Mouse (Mus musculus): Measurements from ENCODE around the gene Prkag2. TPM values are rescaled to one million over a fixed set of nuclear protein-coding genes. Genes with fewer than 3 reads are reported as not detected.

Prkag2 gene
- polyA plus RNA-seq, 1 experiment from 2014 or later, result 109 TPM

DNA sequence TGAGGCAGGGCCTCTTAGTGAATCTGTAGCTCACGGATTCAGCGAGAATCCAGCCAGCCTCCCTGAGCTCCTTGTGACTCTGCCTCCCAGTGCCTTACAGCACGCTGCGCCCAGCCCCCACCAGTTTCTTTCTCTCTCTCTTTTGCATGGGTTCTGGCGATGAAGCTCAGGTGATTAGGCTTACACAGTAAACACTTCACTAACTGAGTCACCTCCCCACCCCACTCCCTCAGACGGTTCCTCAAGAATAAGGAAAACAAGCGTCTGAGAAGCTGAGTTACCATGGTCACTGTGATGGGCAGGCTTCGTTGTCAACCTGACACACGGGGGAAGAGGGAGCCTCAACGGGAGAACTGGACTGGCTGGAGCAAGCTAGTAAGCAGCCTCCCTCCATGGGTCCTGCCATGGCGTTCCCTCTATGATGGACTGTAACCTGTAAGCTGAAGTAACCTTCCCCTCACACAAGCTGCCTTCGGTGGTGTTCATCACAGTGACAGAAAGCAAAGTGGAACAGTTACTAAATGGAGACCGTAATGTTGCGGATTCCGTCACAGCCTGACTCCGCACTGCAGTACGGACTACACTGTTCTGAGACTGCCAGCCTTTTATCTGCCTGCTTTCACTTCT lies 37.8 kb downstream of the Prkag2 start:
- 39% methylated on average over 17 of the region's 17 CpGs for WGBS
- no peaks in the 10 kb centered on the region for H3K27me3 ChIP-seq (replicated peaks; ENCODE audit: control insufficient read depth, insufficient read depth, low read length)
- H3K4me2 ChIP-seq (ENCODE audit: low read length), result no peak overlapping the region
- H3K4me1 ChIP-seq (replicated peaks; ENCODE audit: control insufficient read depth, insufficient read depth, low read length), result peaks cover 17% of the 10 kb centered on the region
- no peak overlapping the region for H3K27ac ChIP-seq (ENCODE audit: low read length)
- H3K9ac ChIP-seq (replicated peaks; ENCODE audit: low read depth, low read length), result no peak overlapping the region
- no peaks in the 10 kb centered on the region for H3K36me3 ChIP-seq (ENCODE audit: control insufficient read depth, insufficient read depth)
- ATAC-seq, result no peak
- no peak overlapping the region for H3K4me3 ChIP-seq (replicated peaks; ENCODE audit: low read length)
- H3K9me3 ChIP-seq (ENCODE audit: control insufficient read depth, low read length), result no peaks in the 10 kb centered on the region

GRCm38 (mm10) chr5:25058853-25059741 lies 41.3 kb downstream of the Prkag2 start:
- peak; percentile 51 for ATAC-seq
- no peaks in the 10 kb centered on the region for H3K27me3 ChIP-seq (replicated peaks; ENCODE audit: control insufficient read depth, insufficient read depth, low read length)
- H3K9me3 ChIP-seq (ENCODE audit: control insufficient read depth, low read length), result no peaks in the 10 kb centered on the region
- H3K4me3 ChIP-seq (replicated peaks; ENCODE audit: low read length), result no peak overlapping the region; the same call in 1 of the 2 replicates
- 17% methylated on average over 21 of the region's 21 CpGs for WGBS
- peaks cover 14% of the 10 kb centered on the region for H3K4me1 ChIP-seq (replicated peaks; ENCODE audit: control insufficient read depth, insufficient read depth, low read length)
- H3K9ac ChIP-seq (replicated peaks; ENCODE audit: low read depth, low read length), result peak overlapping the region; percentile 9; the same call in 1 of the 2 replicates
- H3K4me2 ChIP-seq (ENCODE audit: low read length), result peak overlapping the region; percentile 40
- no peak overlapping the region for H3K27ac ChIP-seq (ENCODE audit: low read length)
- no peaks in the 10 kb centered on the region for H3K36me3 ChIP-seq (ENCODE audit: control insufficient read depth, insufficient read depth)

DNA sequence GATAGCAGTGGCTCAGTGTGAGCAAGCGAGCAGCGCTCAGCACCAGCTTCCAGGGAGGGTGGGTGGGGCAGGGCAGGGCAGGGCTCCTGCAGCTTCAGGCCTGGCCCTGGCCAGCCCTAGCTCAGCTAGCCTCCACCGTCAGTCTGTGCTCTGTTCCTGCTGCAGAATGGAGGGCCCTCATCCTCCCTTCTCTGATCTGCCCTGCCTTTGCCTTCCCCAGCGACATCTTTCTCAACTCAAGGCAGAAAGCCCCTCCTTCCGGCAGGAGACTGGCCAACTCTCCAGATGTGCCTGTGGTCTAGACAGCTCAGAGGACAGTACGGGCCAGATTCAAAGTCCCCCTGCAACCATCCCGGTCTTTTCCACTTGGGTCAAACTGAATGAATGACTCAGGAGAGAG lies 42.0 kb downstream of the Prkag2 start:
- H3K36me3 ChIP-seq (ENCODE audit: control insufficient read depth, insufficient read depth), result no peaks in the 10 kb centered on the region
- no peak overlapping the region for H3K27ac ChIP-seq (ENCODE audit: low read length)
- no peak overlapping the region for H3K4me2 ChIP-seq (ENCODE audit: low read length)
- no peak overlapping the region for H3K9ac ChIP-seq (replicated peaks; ENCODE audit: low read depth, low read length)
- no peaks in the 10 kb centered on the region for H3K27me3 ChIP-seq (replicated peaks; ENCODE audit: control insufficient read depth, insufficient read depth, low read length)
- WGBS, result 57% methylated on average over 7 of the region's 7 CpGs
- peaks cover 14% of the 10 kb centered on the region for H3K4me1 ChIP-seq (replicated peaks; ENCODE audit: control insufficient read depth, insufficient read depth, low read length)
- H3K4me3 ChIP-seq (replicated peaks; ENCODE audit: low read length), result no peak overlapping the region
- H3K9me3 ChIP-seq (ENCODE audit: control insufficient read depth, low read length), result no peaks in the 10 kb centered on the region
- ATAC-seq, result no peak

- Histone ChIP-seq H3K27ac (ENCODE audit: low read length) (no peak overlapping the region), H3K36me3 (ENCODE audit: control insufficient read depth, insufficient read depth) (no peaks in the 10 kb centered on the region), H3K9ac (replicated peaks; ENCODE audit: low read depth, low read length) (no peak overlapping the region), H3K27me3 (replicated peaks; ENCODE audit: control insufficient read depth, insufficient read depth, low read length) (no peaks in the 10 kb centered on the region), H3K9me3 (ENCODE audit: control insufficient read depth, low read length) (no peaks in the 10 kb centered on the region), H3K4me1 (replicated peaks; ENCODE audit: control insufficient read depth, insufficient read depth, low read length) (peaks cover 11% of the 10 kb centered on the region), H3K4me2 (ENCODE audit: low read length) (no peak overlapping the region), H3K4me3 (replicated peaks; ENCODE audit: low read length) (no peak overlapping the region)
- WGBS, result 23% methylated on average over 4 of the region's 4 CpGs
- no peak for ATAC-seq
These were observed 45.2 kb downstream of the Prkag2 start for GRCm38 (mm10) chr5:25055288-25055687.

DNA sequence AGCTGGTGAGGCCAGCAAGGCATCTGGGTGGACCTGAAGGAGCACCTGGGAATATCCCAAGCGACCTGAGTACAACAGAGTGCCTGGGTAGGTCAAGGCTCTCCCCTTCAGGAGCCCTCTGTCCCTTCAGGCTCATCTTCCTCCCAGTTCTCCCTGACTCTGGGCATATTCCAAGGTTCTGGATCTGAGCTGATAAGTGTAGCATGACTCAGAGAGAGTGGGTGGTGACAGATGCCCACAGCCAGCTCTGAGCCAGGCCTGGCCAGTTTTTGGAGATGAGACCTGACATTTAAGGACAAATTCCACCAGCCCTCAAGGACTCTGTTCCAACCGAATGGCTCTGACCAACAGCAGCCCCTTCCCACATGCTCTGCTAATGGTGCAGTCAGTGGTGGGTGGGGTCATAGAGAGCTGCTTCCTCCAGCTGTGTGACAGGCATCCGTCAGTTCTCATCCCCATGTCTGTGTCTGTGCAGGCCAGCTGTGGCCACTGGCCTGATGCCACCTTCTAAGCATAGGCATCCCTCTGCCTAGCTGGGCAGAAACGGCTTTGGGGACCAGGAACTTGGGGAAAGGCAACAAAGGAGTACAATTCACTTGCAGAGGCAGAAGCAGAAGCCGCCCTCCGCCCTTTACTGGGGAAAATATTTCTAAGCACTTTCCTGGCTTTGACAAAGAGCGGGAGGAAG lies 46.3 kb downstream of the Prkag2 start:
- no peak for ATAC-seq
- 82% methylated on average over 7 of the region's 7 CpGs for WGBS
- H3K4me1 ChIP-seq (replicated peaks; ENCODE audit: control insufficient read depth, insufficient read depth, low read length), result peaks cover 5% of the 10 kb centered on the region
- H3K4me2 ChIP-seq (ENCODE audit: low read length), result no peak overlapping the region
- H3K9me3 ChIP-seq (ENCODE audit: control insufficient read depth, low read length), result no peaks in the 10 kb centered on the region
- no peak overlapping the region for H3K4me3 ChIP-seq (replicated peaks; ENCODE audit: low read length)
- no peak overlapping the region for H3K27ac ChIP-seq (ENCODE audit: low read length)
- no peaks in the 10 kb centered on the region for H3K36me3 ChIP-seq (ENCODE audit: control insufficient read depth, insufficient read depth)
- no peaks in the 10 kb centered on the region for H3K27me3 ChIP-seq (replicated peaks; ENCODE audit: control insufficient read depth, insufficient read depth, low read length)
- no peak overlapping the region for H3K9ac ChIP-seq (replicated peaks; ENCODE audit: low read depth, low read length)

DNA sequence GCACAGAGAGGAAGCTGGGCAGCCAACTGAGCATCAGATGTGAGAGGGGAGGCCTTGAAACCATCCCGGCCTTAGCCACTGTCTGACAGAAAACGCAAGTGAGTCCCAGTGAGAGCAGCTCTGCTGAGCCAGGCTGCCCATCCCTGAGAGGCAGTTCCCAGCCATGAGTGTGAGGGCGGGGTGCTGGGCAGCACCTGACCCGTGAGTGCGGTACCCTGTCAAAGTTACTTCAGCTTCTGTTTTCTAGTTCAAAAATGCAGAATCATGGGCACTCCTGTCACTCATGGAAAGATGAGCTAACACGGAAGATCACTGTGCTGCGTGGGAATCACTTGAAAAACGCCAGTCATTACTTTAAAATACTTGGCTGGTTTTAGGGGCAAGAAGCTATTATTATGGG lies 49.6 kb downstream of the Prkag2 start:
- H3K4me1 ChIP-seq (replicated peaks; ENCODE audit: control insufficient read depth, insufficient read depth, low read length), result no peaks in the 10 kb centered on the region
- H3K4me2 ChIP-seq (ENCODE audit: low read length), result no peak overlapping the region
- no peaks in the 10 kb centered on the region for H3K36me3 ChIP-seq (ENCODE audit: control insufficient read depth, insufficient read depth)
- H3K9ac ChIP-seq (replicated peaks; ENCODE audit: low read depth, low read length), result no peak overlapping the region
- H3K9me3 ChIP-seq (ENCODE audit: control insufficient read depth, low read length), result no peaks in the 10 kb centered on the region
- no peak for ATAC-seq
- H3K4me3 ChIP-seq (replicated peaks; ENCODE audit: low read length), result no peak overlapping the region
- 57% methylated on average over 8 of the region's 8 CpGs for WGBS
- H3K27me3 ChIP-seq (replicated peaks; ENCODE audit: control insufficient read depth, insufficient read depth, low read length), result no peaks in the 10 kb centered on the region
- no peak overlapping the region for H3K27ac ChIP-seq (ENCODE audit: low read length)

DNA sequence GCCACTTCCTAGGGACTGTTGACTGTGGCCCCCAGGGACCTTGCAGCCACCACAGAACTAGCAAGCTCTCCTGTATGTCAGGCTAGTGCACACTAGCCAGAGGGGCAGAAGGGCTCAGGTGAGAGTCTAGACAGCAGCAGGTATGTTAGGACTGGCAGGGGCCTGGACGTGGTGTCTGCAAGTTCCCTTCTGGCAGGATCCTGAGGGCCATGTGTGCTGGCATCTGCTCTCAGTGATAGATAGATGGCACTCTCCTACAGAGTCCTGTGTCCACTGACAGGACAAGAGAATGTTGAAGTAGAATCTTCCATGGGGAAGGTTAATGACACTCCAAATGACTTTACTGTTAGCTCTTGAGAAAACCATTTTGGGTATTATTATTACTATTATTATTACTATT lies 52.8 kb downstream of the Prkag2 start:
- Histone ChIP-seq H3K27ac (ENCODE audit: low read length) (no peak overlapping the region), H3K4me1 (replicated peaks; ENCODE audit: control insufficient read depth, insufficient read depth, low read length) (no peaks in the 10 kb centered on the region), H3K4me2 (ENCODE audit: low read length) (no peak overlapping the region), H3K36me3 (ENCODE audit: control insufficient read depth, insufficient read depth) (no peaks in the 10 kb centered on the region), H3K4me3 (replicated peaks; ENCODE audit: low read length) (no peak overlapping the region), H3K9me3 (ENCODE audit: control insufficient read depth, low read length) (no peaks in the 10 kb centered on the region), H3K9ac (replicated peaks; ENCODE audit: low read depth, low read length) (no peak overlapping the region), H3K27me3 (replicated peaks; ENCODE audit: control insufficient read depth, insufficient read depth, low read length) (no peaks in the 10 kb centered on the region)
- WGBS, result 68% methylated on average over 1 of the region's 1 CpGs
- ATAC-seq, result no peak

DNA sequence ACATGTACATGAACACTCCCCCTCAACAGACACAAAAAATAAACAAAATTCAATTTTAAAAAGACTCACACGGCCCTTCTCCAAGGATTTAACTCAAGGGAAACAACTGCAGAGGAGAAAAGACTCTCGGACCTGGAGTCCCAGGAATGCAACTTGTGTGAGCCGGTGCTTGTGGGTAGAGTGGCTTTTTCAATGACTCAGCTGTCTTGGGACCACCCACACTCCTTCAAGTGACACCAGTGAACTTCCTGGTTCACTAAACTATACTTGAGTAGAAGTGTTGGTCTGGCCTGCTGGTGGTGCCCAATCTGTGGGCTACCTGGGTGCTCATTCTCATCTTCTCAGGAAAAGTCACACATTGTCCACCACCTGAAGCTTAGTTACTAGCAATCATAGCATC lies 53.7 kb downstream of the Prkag2 start:
- WGBS, result 88% methylated on average over 3 of the region's 3 CpGs
- no peaks in the 10 kb centered on the region for H3K36me3 ChIP-seq (ENCODE audit: control insufficient read depth, insufficient read depth)
- no peak overlapping the region for H3K27ac ChIP-seq (ENCODE audit: low read length)
- no peaks in the 10 kb centered on the region for H3K9me3 ChIP-seq (ENCODE audit: control insufficient read depth, low read length)
- H3K4me2 ChIP-seq (ENCODE audit: low read length), result no peak overlapping the region
- no peak overlapping the region for H3K9ac ChIP-seq (replicated peaks; ENCODE audit: low read depth, low read length)
- ATAC-seq, result no peak
- H3K4me3 ChIP-seq (replicated peaks; ENCODE audit: low read length), result no peak overlapping the region
- H3K27me3 ChIP-seq (replicated peaks; ENCODE audit: control insufficient read depth, insufficient read depth, low read length), result no peaks in the 10 kb centered on the region
- no peaks in the 10 kb centered on the region for H3K4me1 ChIP-seq (replicated peaks; ENCODE audit: control insufficient read depth, insufficient read depth, low read length)

- Histone ChIP-seq H3K4me3 (replicated peaks; ENCODE audit: low read length) (no peak overlapping the region), H3K36me3 (ENCODE audit: control insufficient read depth, insufficient read depth) (no peaks in the 10 kb centered on the region), H3K4me1 (replicated peaks; ENCODE audit: control insufficient read depth, insufficient read depth, low read length) (no peaks in the 10 kb centered on the region), H3K27ac (ENCODE audit: low read length) (no peak overlapping the region), H3K9me3 (ENCODE audit: control insufficient read depth, low read length) (no peaks in the 10 kb centered on the region), H3K9ac (replicated peaks; ENCODE audit: low read depth, low read length) (no peak overlapping the region), H3K27me3 (replicated peaks; ENCODE audit: control insufficient read depth, insufficient read depth, low read length) (no peaks in the 10 kb centered on the region), H3K4me2 (ENCODE audit: low read length) (no peak overlapping the region)
- ATAC-seq, result no peak
- 90% methylated on average over 2 of the region's 2 CpGs for WGBS
These were observed 56.4 kb downstream of the Prkag2 start for GRCm38 (mm10) chr5:25044007-25044406.

Data from forebrain, embryonic 16.5 days (tissue).